Mouse (Mus musculus): ENCODE measurements at regions not wholly inside any gene's neighbourhood (a gene's known extent, or its start where the extent isn't known, plus 50 kb on each side); places are given as distances from the start of the nearest gene placed in this dataset.

DNA sequence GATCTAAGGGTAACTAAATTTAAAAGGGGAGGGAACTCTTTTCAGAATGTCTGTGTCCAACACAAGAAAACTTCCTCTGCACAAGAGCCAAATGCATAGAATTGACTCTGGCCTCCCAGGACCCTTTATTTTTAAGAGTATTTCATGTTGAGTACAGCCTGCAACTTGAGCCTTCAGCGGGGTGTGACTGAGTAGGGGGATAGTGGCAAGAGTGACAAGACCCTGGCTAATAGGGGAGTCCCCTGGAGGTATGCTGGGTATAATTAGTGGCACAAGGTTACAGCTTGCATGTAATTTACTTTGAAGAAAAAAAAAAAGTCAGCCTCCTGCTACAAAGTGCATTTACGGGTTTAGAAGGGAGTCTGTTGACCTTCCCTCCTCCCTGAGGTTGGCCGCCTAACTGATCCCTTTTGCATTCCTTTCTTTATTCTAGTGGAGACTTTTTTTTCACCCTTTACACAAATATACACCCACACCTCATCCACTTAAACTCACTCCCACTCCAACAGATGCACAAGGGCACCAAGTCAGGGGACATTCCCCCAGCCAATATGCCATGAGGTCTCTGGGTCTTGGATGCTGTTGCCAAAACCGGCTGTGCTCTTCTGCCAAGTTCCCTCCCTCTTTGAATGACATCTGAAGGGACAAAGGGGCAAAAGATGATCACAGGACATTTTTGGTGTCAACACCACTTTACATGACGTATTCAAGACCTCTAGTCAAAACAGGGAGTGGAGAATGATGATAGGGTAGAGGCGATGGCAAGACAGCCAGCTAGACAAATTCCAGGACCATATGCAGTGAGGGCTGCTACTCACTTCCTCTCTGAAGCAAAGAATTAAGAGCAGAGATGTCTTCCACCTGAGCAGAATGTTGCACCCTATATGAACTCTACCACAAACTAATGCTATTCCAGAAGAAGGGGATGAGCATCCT lies 557.2 kb downstream of the Nfib start:
- Histone ChIP-seq H3K36me3 (ENCODE audit: control insufficient read depth, insufficient read depth, low read length) (no peaks in the 10 kb centered on the region), H3K9ac (ENCODE audit: low read depth, low read length) (no peak overlapping the region), H3K4me1 (ENCODE audit: control insufficient read depth, insufficient read depth, low read length) (peaks cover 2% of the 10 kb centered on the region), H3K27ac (replicated peaks; ENCODE audit: insufficient read depth, low read depth, low read length) (no peak overlapping the region), H3K27me3 (ENCODE audit: control insufficient read depth, insufficient read depth, low read length) (no peaks in the 10 kb centered on the region), H3K79me2 (ENCODE audit: control insufficient read depth, insufficient read depth, low read length) (no peaks in the 10 kb centered on the region), H3K4me3 (ENCODE audit: insufficient read depth, low read depth, low read length) (no peak overlapping the region)
- TF ChIP-seq CTCF (IDR thresholded peaks at IDR 0.05; ENCODE audit: low read depth, low read length): no peak
- no peak for TF ChIP-seq POLR2A (IDR thresholded peaks at IDR 0.05; ENCODE audit: extremely low read depth, insufficient read depth, low read length)
- peak; percentile 26 for DNase-seq (ENCODE audit: extremely low read depth, low read depth, low spot score)
- 59% methylated on average over 6 of the region's 6 CpGs for WGBS

DNA sequence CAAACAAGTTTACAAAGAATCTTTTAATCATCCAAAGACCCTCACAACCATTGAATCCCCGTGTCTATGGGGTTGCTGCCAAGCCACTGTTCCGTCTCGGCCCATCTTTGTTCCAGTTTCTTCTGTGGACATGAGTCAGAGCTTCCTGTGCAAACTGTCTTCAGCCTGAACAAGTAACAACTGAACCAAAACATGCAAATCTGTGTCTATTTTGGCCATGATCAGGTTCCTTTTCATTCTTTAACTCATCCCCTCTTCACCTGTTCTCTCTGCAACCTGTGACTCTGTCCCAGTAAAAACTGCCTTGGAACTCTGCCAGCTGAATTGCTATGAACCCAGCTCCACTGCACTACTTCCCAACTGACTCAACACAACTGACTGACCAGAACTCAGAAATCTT lies 563.2 kb downstream of the Nfib start:
- WGBS: 77% methylated on average over 3 of the region's 3 CpGs
- Histone ChIP-seq H3K36me3 (ENCODE audit: control insufficient read depth, insufficient read depth, low read length) (no peaks in the 10 kb centered on the region), H3K27me3 (ENCODE audit: control insufficient read depth, insufficient read depth, low read length) (no peaks in the 10 kb centered on the region), H3K27ac (replicated peaks; ENCODE audit: insufficient read depth, low read depth, low read length) (no peak overlapping the region), H3K9ac (ENCODE audit: low read depth, low read length) (no peak overlapping the region), H3K4me3 (ENCODE audit: insufficient read depth, low read depth, low read length) (no peak overlapping the region), H3K79me2 (ENCODE audit: control insufficient read depth, insufficient read depth, low read length) (no peaks in the 10 kb centered on the region), H3K4me1 (ENCODE audit: control insufficient read depth, insufficient read depth, low read length) (no peaks in the 10 kb centered on the region; the same call in 1 of the 2 replicates)
- no peak for DNase-seq (ENCODE audit: extremely low read depth, low read depth, low spot score)
- no peak for TF ChIP-seq CTCF (IDR thresholded peaks at IDR 0.05; ENCODE audit: low read depth, low read length)
- TF ChIP-seq POLR2A (IDR thresholded peaks at IDR 0.05; ENCODE audit: extremely low read depth, insufficient read depth, low read length): no peak

DNA sequence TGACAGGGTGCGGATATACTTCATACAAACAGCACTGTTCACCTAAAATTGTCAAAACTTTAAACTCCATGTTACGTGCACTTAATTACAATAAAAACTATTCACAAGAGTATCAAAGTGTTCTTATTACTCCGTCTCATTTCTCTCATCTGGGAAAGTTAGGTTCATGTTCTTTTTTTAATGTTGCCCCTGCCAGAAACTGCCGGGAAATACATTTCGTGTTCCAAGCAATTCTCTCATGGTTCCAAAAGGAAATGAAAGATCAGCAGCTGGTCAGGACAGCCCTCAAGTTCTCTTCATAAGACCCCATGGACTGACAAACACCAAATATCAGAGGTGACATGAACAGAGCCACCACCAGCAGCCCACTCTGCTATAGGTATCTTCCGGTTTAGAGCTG lies 565.7 kb downstream of the Nfib start:
- TF ChIP-seq CTCF (IDR thresholded peaks at IDR 0.05; ENCODE audit: low read depth, low read length): no peak
- TF ChIP-seq POLR2A (IDR thresholded peaks at IDR 0.05; ENCODE audit: extremely low read depth, insufficient read depth, low read length): no peak
- 87% methylated on average over 6 of the region's 6 CpGs for WGBS

DNA sequence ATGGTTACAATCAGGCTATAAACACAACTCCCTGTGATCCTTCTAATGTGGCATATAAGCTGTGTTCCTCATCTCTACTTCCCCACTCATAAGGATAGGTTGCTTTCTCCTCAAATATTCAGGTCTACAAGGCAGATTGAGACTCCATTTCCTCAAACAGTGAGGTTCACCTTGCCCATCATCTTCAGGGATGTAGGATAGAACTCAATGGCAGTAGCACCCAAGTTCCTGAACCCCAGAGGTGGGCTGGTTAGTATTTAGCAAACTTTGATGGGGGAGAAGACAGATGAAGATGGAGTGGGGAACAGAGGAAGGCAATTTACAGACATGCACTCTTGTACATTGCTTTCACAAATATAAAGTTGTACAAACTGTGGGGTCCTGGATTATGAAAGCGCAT lies 566.5 kb downstream of the Nfib start:
- TF ChIP-seq CTCF (IDR thresholded peaks at IDR 0.05; ENCODE audit: low read depth, low read length): no peak
- TF ChIP-seq POLR2A (IDR thresholded peaks at IDR 0.05; ENCODE audit: extremely low read depth, insufficient read depth, low read length): no peak
- WGBS: 100% methylated on average over 1 of the region's 1 CpGs

More for the DNA sequence above, 565.7 kb downstream of the Nfib start:
- H3K4me3 ChIP-seq (ENCODE audit: insufficient read depth, low read depth, low read length): no peak overlapping the region
- no peak overlapping the region for H3K27ac ChIP-seq (replicated peaks; ENCODE audit: insufficient read depth, low read depth, low read length)
- no peaks in the 10 kb centered on the region; the same call in 1 of the 2 replicates for H3K4me1 ChIP-seq (ENCODE audit: control insufficient read depth, insufficient read depth, low read length)
- H3K36me3 ChIP-seq (ENCODE audit: control insufficient read depth, insufficient read depth, low read length): no peaks in the 10 kb centered on the region
- H3K9ac ChIP-seq (ENCODE audit: low read depth, low read length): no peak overlapping the region
- H3K79me2 ChIP-seq (ENCODE audit: control insufficient read depth, insufficient read depth, low read length): no peaks in the 10 kb centered on the region
- no peak for DNase-seq (ENCODE audit: extremely low read depth, low read depth, low spot score)
- H3K27me3 ChIP-seq (ENCODE audit: control insufficient read depth, insufficient read depth, low read length): no peaks in the 10 kb centered on the region

DNA sequence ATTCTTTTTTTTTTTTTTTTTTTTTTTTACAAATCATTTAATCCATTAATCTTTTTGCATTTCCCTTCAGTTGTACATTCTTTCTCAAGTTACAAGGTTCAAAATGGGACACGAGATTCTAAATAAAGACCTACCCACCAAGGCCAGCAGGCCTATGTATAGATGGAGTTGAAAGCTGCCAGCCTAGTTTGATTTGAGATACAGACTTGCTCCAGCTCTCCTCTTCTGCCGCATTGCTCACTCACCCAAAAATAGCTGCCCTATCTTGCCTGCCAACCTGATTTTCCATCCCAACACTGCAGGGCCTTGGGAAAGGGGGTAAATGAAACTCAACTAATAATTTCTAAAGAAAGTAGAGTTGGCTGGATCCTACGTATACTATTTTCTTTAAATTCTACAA lies 572.7 kb downstream of the Nfib start:
- WGBS: 88% methylated on average over 3 of the region's 3 CpGs
- Histone ChIP-seq H3K36me3 (ENCODE audit: control insufficient read depth, insufficient read depth, low read length) (no peaks in the 10 kb centered on the region), H3K27me3 (ENCODE audit: control insufficient read depth, insufficient read depth, low read length) (no peaks in the 10 kb centered on the region), H3K79me2 (ENCODE audit: control insufficient read depth, insufficient read depth, low read length) (no peaks in the 10 kb centered on the region), H3K9ac (ENCODE audit: low read depth, low read length) (no peak overlapping the region), H3K4me3 (ENCODE audit: insufficient read depth, low read depth, low read length) (no peak overlapping the region), H3K4me1 (ENCODE audit: control insufficient read depth, insufficient read depth, low read length) (no peaks in the 10 kb centered on the region; the same call in 1 of the 2 replicates), H3K27ac (replicated peaks; ENCODE audit: insufficient read depth, low read depth, low read length) (no peak overlapping the region)
- TF ChIP-seq CTCF (IDR thresholded peaks at IDR 0.05; ENCODE audit: low read depth, low read length) (no peak), POLR2A (IDR thresholded peaks at IDR 0.05; ENCODE audit: extremely low read depth, insufficient read depth, low read length) (no peak)
- no peak for DNase-seq (ENCODE audit: extremely low read depth, low read depth, low spot score)

More for the DNA sequence above, 566.5 kb downstream of the Nfib start:
- Histone ChIP-seq H3K27ac (replicated peaks; ENCODE audit: insufficient read depth, low read depth, low read length) (no peak overlapping the region), H3K4me1 (ENCODE audit: control insufficient read depth, insufficient read depth, low read length) (no peaks in the 10 kb centered on the region; the same call in 1 of the 2 replicates), H3K36me3 (ENCODE audit: control insufficient read depth, insufficient read depth, low read length) (no peaks in the 10 kb centered on the region), H3K79me2 (ENCODE audit: control insufficient read depth, insufficient read depth, low read length) (no peaks in the 10 kb centered on the region), H3K4me3 (ENCODE audit: insufficient read depth, low read depth, low read length) (no peak overlapping the region), H3K27me3 (ENCODE audit: control insufficient read depth, insufficient read depth, low read length) (no peaks in the 10 kb centered on the region), H3K9ac (ENCODE audit: low read depth, low read length) (no peak overlapping the region)
- no peak for DNase-seq (ENCODE audit: extremely low read depth, low read depth, low spot score)

DNA sequence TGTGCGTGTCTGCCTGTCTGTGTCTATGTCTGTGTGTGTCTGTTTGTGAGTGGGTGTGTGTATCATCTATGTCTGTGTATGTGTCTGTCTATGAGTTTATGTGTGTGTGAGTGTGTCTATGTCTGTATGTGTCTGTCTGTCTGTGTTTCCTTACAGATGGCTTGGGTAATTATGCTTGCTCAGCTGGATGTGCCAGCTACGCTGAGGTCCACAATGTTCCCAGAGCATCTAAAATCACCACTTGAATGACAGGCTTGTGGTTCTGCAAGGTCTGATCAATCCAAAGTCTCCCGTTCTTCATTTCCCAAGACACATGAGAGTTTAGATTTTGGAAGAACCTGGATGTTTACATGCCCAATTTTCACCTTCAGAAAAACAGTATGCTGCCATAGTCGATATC lies 573.2 kb downstream of the Nfib start:
- H3K79me2 ChIP-seq (ENCODE audit: control insufficient read depth, insufficient read depth, low read length): no peaks in the 10 kb centered on the region
- H3K36me3 ChIP-seq (ENCODE audit: control insufficient read depth, insufficient read depth, low read length): no peaks in the 10 kb centered on the region
- WGBS: 91% methylated on average over 4 of the region's 4 CpGs
- no peaks in the 10 kb centered on the region for H3K4me1 ChIP-seq (ENCODE audit: control insufficient read depth, insufficient read depth, low read length)
- TF ChIP-seq CTCF (IDR thresholded peaks at IDR 0.05; ENCODE audit: low read depth, low read length): no peak
- DNase-seq (ENCODE audit: extremely low read depth, low read depth, low spot score): no peak
- H3K4me3 ChIP-seq (ENCODE audit: insufficient read depth, low read depth, low read length): no peak overlapping the region
- H3K9ac ChIP-seq (ENCODE audit: low read depth, low read length): no peak overlapping the region
- H3K27me3 ChIP-seq (ENCODE audit: control insufficient read depth, insufficient read depth, low read length): no peaks in the 10 kb centered on the region
- H3K27ac ChIP-seq (replicated peaks; ENCODE audit: insufficient read depth, low read depth, low read length): no peak overlapping the region

All from liver, adult 2 months (tissue).